Mouse (Mus musculus): ENCODE results near the gene Utp14a.
"Not testable (repeated sequence)": the region's sequence is repeated elsewhere in the genome, so short reads cannot be mapped to it uniquely, and the experiment has no call there.

The Utp14a gene

DNA sequence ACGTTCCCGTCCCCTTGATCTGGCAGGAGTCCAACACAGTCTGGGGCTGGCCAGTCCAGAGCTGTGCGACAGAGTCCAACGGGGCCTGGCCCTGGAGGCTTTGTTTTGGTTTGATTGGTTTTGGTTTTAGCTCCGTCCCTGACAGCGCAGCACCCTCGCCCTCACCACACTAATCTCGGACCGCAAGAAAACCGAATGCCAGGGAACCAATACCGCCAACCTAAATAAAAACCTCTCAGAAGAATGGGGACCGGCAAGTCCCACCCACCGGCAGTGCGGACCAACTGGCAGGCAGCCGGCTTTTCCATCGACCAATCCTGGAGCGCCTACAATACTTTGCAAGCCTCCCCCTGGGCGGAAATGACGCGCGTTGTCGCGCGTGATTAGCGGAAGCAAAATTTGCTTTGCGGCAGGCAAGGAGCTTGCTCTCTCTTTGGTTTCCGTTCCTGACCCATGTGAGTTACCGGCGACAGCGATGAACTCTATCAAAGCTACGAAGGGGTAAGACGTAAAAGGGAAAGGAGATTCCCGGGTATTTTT, at the start of gene Utp14a:
TSS of gene Utp14a (plus strand) at position 395 of the 540 bp plus-strand sequence.
- DNase-seq (ENCODE audit: low spot score in 2 of 2) = peak; percentile 87 to 95

DNA sequence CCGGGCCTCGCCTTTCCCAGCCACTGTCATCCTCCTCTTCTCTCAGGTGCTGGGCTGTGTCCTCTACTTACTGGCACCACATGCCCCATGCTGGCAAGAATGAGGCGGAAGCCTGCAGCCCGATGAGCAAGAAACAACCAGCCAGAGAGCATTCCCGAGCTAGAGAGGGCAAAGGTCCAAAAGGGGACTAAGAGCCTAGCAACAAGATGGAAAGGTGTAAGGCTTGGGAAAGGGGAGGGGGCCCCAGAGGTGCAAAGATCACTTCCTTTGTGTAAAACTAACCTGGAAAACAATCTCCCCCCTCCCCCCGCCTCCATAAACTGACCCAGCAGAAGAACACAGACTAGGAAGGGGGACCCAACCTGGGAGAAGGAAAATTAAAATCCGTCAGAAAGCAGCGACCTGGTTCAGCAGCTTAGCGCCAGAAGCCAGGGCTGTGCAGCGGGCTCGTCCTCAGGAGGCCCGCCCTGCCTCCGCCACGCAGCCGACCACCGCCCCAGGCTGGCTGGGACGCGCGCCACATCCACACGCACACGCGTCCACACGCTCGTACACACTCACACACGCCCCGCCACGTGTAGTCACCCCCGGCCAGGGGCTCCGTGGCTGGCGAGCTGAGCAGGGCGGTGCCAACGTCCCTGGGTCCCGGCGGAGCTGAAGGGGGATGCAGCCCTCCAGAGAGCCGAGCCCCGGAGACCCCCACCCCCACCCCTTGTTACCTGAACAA, 48.7 kb upstream of the Utp14a start:
- peak in 1 of 2 experiments; percentile 24 for DNase-seq (ENCODE audit: low spot score in 2 of 2)

GRCm38 (mm10) chrX:48208519-48209185, 48.0 kb upstream of the Utp14a start, which contains the start of gene Zdhhc9:
Gene Zdhhc9, minus strand, starts transcription at chrX:48208878.
- DNase-seq (ENCODE audit: low spot score in 2 of 2) = peak; percentile 78 to 86

DNA sequence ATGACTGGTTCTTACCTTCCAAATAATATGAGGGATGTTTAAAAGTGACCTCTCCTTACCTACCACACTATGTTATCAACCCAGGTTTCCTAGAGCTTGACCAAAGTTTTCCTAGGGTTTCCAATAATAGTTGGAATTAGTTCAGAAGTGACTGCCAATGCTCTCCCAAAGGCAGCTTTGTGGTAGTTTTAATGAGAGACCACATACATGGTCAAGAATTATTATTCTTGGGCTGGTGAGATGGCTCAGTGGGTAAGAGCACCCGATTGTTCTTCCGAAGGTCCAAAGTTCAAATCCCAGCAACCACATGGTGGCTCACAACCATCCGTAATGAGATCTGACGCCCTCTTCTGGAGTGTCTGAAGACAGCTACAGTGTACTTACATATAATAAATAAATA, 46.9 kb upstream of the Utp14a start:
- DNase-seq (ENCODE audit: low spot score in 2 of 2) = not testable (repeated sequence)

DNA sequence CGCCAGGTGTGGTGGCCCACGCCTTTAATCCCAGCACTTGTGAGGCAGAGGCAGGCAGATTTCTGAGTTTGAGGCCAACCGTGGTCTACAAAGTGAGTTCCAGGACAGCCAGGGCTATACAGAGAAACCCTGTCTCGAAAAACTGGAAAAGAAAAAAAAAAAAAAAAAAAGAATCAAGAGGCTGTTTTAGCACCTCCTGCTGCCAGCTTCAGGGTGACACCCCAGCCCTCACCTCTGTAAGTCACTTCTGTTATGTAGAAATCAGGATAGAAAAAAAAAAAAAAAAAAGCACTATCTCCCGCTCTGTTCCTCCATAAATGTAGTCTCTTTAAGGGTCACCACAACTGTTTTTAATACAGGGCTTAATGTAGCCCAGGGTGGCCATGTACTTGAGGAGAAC, 37.2 kb upstream of the Utp14a start:
- DNase-seq (ENCODE audit: low spot score in 2 of 2) = no peak

DNA sequence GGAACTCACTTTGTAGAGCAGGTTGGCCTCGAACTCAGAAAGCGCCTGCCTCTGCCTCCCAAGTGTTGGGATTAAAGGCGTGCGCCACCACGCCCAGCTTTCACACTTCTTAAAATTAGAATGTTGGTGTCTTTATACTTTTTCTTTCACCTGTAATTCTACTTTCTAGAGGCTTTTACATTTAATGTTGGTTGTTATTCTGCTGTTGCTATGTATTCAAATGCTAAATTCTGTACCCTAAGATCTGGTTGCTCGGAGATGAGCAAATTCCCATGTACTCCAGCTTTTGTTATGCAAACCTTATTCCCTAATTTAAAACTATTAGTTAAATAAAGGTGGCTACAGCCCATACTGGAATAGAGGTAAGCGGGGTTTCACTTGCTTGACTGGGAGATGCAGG, 34.0 kb upstream of the Utp14a start:
- no peak for DNase-seq (ENCODE audit: low spot score in 2 of 2)

DNA sequence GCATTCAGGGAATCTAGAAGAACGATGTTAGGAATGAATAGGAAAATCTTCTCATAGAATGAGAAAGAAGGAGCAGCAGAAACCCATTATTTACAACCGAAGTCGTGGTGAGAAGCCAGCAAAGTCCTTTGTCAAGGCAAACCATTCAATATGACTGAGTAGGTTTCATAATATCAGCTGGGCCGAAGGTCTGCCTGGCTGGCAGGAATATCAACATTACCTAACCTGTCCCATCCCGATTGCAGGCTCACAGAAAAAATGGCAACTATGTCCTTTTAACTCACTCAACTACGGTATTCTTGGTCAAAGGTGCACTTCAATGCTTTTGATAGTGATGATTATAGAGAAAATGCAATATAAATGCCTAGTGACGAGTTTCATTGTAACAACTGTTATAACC, 30.4 kb upstream of the Utp14a start:
- DNase-seq (ENCODE audit: low spot score in 2 of 2) = no peak

DNA sequence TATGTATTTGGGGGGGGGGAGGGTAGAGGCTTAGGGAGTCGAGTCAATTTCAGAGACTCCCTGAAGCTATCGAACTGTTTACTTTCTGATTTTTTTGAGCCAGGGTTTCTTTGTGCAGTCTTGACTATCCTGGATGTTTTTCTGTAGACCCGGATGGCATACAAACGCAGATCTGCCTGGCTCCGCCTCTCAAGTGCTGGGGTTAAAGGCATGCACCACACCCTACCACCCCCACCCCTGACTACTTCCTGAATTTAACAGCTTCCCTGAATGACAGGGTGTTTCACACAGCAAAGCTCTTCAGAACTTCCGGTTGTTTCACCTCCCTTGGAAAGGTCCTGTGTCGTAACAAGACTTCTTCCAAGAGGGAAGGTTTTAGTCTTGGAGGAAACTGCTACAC, 22.2 kb upstream of the Utp14a start:
- no peak for DNase-seq (ENCODE audit: low spot score in 2 of 2)

DNA sequence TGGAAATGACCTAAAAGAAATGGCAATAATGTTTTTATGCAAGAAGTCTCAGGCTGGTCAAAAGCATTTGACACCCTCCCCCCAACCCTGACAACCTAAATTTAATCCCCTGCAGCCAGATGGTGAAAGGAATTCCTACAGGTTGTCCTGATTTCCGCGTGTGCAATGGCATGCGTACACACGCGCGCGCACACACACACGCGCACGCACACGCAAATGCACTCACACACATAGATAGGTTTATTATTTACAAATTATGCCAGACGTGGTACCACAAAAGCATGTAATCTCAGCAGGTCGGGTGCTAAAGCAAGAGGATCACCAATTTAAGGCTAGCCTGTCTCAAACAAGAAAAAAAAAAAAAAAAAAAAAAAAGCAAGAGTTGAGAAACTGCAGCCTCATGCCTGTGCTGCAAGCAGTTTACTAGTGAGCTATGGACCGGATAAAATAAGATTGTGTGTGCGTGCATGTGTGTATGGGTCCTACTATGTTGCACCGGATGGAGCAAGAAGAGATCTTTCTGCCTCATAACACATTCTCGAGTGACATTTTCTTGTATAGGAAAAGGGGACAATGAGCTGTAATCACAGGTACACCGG, 733 bp upstream of the Utp14a start:
- no peak for DNase-seq (ENCODE audit: low spot score in 2 of 2)

DNA sequence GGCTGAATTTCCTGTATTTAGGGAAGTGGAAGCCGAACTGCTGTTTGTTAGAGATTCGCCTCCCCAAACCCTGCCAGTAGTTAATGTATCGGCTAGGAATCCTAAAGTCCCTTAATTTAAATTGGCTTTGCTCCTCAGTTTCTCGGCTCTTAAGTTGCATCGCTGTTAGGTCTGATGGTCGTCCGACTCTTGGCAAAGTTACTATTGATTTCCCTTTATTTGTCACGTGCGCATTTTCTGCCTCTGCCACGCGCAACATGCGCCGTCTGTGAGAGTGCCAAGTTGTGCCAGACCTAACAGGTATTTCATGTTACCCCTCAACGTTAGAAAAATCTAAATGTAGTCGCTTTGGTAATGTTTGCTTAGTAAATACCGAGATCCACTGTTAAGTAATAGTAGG, 349 bp downstream of the Utp14a start:
- DNase-seq (ENCODE audit: low spot score in 2 of 2) = no peak

DNA sequence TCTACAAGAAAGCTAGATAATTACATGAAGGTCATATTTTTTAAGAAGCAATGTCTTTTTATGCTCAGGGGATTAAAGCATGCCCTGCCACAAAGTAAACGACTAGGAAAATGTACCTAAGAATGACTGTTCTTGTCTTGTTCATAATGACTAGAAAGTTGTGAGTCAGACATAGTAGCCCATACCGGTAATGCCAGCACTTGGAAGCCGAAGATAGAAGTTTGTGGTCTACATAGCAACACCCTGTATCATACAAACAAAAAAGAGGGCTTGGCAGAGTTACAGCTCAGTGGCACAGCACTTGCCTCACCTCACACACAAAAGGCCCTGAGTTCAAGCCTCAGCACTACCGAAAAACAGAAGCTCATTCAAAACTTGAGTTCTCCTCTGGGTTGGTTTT, 15.0 kb downstream of the Utp14a start:
- DNase-seq (ENCODE audit: low spot score in 2 of 2) = no peak

DNA sequence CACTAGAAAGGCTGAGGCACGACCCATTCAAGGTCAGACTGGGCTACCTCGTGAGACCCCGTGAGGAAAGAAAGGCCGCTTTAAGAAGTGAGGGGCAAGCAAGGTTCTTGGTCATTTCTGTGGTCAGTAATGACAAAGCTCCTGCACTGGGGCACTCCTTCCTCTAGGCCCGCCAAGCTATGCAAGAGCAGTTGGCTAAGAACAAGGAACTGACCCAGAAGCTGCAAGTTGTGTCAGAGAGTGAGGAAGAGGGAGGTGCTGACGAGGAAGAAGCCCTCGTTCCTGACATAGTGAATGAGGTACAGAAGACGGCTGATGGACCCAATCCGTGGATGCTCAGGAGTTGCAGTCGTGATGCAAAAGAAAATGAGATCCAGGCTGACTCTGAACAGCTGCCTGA, 18.0 kb downstream of the Utp14a start:
- DNase-seq (ENCODE audit: low spot score in 2 of 2) = no peak

- DNase-seq (ENCODE audit: low spot score in 2 of 2) = no peak
Measured at GRCm38 (mm10) chrX:48278103-48278502, 21.4 kb downstream of the Utp14a start.

GRCm38 (mm10) chrX:48284386-48285005, 27.8 kb downstream of the Utp14a start:
- DNase-seq (ENCODE audit: low spot score in 2 of 2) = peak; percentile 76 to 79

- peak; percentile 68 to 77 for DNase-seq (ENCODE audit: low spot score in 2 of 2)
Measured at GRCm38 (mm10) chrX:48285006-48285650, 28.5 kb downstream of the Utp14a start.

- DNase-seq (ENCODE audit: low spot score in 2 of 2) = peak in 1 of 2 experiments; percentile 63
Measured at GRCm38 (mm10) chrX:48285651-48286021, 29.0 kb downstream of the Utp14a start.

DNA sequence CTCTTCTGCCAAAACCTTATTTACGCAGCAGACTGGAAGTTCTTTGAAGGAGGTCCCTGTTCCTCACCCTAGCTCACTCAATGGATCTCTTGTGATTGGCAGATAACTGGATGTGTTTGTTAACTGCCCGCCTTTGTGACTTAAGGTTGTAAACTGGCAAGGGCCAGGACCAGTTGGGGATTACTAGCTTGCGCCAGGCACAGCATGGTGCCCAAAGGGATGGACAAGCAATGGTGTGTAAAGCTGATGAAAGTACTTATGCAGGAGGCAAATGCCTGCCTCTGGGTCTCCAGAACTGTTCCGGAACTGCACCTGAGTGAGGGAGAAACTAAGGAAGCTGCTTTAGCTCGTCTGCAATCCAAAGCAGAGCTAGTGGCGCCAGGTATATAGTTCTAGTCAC, 29.8 kb downstream of the Utp14a start:
- DNase-seq (ENCODE audit: low spot score in 2 of 2) = no peak

DNA sequence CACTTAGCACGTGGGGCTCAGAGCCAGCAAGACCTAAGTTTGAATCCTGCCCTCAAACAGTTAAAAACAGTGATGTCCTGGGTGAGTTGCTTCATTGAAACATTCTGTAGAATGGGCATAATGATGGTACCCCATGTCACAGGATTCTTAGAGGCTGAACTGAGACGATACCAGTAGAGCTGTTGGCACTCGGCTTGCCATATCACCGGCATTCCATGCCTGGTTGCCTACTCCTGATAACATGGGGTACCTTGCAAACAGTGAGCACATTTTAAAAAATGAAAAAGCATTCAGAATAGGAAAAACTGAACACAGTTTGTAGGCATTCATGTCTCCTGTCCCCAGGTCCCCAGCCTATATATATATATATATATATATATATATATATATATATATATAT, 31.3 kb downstream of the Utp14a start:
- no peak for DNase-seq (ENCODE audit: low spot score in 2 of 2)

GRCm38 (mm10) chrX:48291413-48291812, 34.8 kb downstream of the Utp14a start:
- DNase-seq (ENCODE audit: low spot score in 2 of 2) = no peak

GRCm38 (mm10) chrX:48305356-48305755, 48.7 kb downstream of the Utp14a start:
- DNase-seq (ENCODE audit: low spot score in 2 of 2) = no peak

GRCm38 (mm10) chrX:48310706-48311517, 54.2 kb downstream of the Utp14a start:
- peak in 1 of 2 experiments; percentile 61 for DNase-seq (ENCODE audit: low spot score in 2 of 2)

Data from urinary bladder, postnatal 4 days (tissue).